Mouse (Mus musculus) fat pad, adult 2 months (tissue): ENCODE data around the gene Cadm2.

Experiments
- DNase-seq: peaks from one replicate; pipeline ENCODE4 v3.0.0-alpha.2; 2011; ENCODE audit warnings: low read depth, low spot score; ENCODE audit errors: extremely low read depth

The Cadm2 gene

GRCm38 (mm10) chr16:67175386-67175785, 445.3 kb downstream of the Cadm2 start:
- no peak for DNase-seq

DNA sequence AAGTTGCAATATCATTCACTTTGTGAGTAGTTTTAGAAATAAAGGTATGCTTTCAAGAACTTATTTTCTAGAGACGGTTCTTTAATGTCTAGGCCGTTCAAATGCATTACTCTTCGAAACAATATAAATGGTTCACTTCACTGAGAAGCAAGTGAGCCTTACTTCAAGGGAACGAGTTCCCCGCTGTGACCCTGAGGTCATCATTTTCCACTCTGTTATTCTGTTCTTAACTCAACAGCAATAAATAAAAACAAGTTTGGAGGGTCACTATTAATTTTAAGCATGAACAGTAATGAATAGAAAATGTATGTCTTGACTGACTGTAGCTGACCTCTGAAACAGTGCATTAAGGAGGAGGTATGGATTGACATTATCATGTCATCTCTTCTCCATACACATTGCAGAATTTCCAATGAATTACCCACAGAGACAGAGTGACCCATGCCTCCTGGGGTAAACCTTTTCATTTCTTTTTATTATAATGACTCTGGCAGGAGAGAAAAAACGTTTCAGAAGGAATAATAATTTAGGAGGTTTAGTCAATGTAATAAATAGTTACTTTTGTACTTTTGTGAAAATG, 458.4 kb downstream of the Cadm2 start:
- DNase-seq, result no peak

GRCm38 (mm10) chr16:67124811-67125210, 495.9 kb downstream of the Cadm2 start:
- no peak for DNase-seq

DNA sequence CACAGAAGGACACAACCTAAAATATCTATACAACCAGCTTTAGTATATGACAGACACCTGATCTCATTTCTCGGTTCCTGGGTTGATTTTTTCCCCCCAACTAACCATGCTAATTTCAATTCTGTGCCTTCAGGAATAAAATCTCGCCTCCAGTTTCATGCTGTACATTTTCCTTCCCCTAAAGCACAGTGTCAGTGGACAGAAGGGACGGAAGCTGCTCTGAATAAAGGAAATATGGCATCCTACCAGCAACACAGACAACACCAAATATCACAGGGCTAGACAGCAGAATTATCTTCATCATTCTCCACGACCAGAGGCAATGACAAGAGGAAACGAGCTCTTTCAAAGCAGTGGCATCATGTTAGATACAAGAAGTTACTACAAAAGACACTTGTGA, 498.2 kb downstream of the Cadm2 start:
- no peak for DNase-seq

DNA sequence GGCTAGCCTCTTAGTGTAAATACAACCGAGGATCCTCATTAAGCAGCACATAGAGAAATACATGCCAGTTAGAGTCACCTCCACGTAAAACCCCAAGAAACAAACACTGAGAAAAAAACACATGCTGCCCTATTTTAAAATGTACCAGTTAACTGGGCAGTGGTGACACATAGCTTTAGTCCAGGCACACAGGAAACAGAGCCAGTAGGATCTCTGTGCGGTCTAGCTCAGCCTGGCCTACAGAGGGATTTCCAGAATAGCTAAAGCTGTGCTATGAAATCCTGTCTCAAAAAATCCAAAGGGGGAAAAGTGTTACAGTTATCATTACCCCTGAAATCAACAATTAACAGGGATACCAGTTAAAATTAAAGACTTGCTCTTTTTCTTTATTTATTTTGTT, 498.9 kb downstream of the Cadm2 start:
- DNase-seq, result no peak

DNA sequence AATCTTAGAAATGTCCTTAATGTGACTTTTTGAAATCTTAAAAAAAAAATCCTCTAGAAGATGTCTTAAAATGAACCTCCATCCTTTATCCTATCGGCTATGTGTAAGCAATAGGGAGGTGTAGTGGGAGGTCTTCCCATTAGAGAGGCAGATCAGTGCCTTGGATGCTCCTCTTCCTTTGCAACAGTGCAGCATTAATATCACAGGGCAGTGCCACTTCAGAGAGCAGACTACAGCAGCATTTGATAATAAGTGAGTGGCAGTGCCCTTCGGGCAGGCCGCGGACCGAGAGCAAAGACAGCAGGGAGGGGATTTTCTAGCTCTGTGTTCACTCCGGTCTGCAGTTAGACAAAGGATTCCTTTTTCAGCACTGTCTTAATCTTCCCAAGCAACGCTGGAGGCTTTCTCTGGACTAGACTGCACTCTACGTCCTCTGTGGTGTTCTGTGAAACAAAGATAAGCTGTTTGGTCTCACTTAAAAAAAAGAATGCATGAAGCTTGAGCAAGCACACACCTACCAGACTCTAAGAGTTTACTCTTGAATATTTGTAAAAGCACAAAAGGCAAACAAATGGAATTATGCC, 514.1 kb downstream of the Cadm2 start:
- no peak for DNase-seq

DNA sequence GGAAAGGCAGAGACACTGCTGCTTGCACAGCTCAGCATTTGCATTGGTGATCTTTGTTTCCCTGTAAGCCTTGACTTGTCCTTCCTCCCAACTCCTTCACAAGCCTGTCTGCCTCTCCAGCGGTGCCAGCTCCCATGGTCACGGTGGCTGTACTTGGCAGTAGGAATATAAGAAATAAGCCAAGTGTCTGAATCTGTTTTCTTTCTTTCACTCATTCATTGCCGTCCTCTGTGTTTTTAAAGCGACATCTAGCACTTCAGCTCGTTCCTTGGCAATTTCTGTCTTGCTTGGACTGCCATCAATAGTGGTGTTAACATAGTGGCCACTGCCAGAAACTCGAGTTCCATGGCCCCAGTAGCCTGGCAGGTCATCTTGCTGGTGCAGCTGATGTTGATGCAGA, 524.0 kb downstream of the Cadm2 start:
- DNase-seq, result no peak

DNA sequence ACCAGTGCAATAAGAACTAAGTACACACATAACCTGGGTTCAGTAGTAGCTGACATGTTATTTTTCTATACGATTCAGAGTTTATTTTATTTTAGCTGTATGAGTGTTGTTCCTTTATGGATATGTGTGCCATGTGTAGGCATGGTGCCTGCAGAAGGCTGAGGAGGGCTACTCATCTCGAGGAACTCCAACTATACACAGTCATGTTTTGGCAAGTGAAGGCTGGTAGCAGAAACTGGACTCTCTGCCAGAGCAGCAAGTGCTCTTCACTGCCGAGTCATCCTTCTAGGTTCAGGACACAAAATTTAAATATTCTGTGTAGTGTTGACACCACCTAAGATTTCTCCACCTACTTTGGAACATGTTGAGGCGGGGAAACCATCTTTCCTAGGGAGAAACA, 524.8 kb downstream of the Cadm2 start:
- no peak for DNase-seq

- no peak for DNase-seq
These were observed 531.0 kb downstream of the Cadm2 start for GRCm38 (mm10) chr16:67089747-67090146.

DNA sequence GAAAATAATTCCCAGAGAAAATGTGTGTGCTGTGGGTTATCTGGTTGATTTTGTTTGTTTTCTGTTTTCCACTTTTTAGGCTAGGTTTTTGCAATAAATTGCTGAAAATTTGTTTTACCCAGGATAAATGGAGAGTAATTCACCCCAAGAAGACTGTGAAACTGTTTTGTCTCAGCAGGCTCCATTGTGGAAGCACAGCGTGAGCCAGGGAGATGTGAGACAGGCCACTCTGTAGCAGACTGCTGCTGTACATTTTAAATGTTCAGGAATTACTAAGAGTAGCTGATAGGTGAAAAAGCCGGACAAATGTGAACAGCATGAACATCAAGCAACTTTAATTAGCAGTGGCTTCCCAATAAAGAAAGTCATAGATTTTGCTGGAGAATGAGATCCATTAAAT, 541.4 kb downstream of the Cadm2 start:
- no peak for DNase-seq

DNA sequence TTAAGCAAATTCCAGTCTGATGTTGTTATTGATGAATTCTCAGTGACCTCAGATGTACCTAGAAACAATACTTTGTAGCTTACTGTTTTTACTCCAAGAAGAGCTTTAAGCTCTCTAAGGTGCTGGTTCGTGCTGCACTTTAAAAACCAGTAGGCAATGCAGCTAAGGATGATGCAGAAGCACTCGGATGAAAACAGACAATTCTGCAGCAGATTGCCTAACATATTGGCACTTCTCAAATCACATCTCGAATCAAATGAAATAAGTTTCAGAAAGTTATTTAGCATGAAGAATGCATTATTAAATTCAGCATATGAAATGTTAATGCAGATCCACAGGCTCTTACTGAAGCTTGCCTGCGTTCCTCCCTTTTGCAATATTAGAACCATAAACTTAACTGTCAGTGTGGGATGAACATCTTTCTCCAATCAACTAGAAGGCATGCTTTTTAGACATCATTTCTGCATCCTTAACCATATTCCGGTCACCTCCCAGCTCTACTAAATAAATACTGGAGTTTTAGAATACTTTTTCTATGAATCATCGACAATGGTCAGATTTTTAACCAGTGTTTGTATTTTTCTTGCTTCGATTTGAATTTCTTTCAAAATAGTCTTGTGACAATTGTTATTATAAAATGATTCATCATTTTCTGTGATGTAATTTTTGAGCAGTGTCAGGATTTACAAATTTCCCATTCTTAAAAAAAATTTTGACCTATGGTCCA, 544.4 kb downstream of the Cadm2 start:
- DNase-seq, result no peak

- DNase-seq, result no peak
These were observed 552.2 kb downstream of the Cadm2 start for GRCm38 (mm10) chr16:67068461-67068860.

DNA sequence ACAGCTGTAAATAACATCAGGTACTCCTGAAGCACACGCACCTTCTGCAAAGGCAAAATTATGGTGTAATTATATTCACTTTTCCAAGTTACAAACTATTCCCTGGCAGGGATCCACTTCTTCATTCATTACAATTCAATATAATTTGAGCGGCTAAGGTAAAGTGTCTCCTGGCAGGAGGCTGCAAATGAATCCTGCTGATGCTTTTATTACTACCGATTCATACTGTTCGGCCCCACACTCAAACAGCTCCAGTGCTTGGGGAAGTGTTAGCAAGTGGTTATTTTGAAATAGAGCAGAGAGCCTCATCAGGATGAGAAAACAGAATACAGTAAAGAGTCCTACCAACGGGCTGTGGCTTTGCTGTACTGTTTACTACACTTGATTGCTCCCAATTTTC, 589.8 kb downstream of the Cadm2 start:
- DNase-seq, result no peak

- DNase-seq, result no peak
These were observed 600.9 kb downstream of the Cadm2 start for GRCm38 (mm10) chr16:67019856-67020255.

GRCm38 (mm10) chr16:67017710-67018109, 603.0 kb downstream of the Cadm2 start:
- DNase-seq, result no peak

DNA sequence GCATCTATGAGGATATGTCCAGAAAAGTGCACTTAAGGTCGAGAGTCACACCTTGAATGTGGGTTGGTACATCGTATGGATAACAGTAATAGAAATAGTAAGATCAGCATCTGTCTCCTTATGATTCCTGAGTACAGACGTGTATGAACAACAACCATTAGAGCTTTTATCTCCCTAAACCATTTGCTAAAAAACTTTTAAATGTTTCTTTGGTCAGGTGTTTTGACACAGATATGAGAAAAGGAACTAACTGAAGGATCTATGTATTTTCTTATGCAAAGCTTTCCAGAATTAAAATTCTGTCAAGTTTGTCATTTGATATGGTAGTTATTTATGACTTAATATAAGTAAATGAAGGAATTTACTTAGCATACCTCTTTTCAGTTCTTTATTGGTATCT, 617.5 kb downstream of the Cadm2 start:
- no peak for DNase-seq

- no peak for DNase-seq
These were observed 619.0 kb downstream of the Cadm2 start for GRCm38 (mm10) chr16:67001707-67002106.

- DNase-seq, result no peak
These were observed 623.2 kb downstream of the Cadm2 start for GRCm38 (mm10) chr16:66997461-66997860.

- DNase-seq, result no peak
These were observed 633.0 kb downstream of the Cadm2 start for GRCm38 (mm10) chr16:66987741-66988140.

- no peak for DNase-seq
These were observed 633.8 kb downstream of the Cadm2 start for GRCm38 (mm10) chr16:66986879-66987278.

DNA sequence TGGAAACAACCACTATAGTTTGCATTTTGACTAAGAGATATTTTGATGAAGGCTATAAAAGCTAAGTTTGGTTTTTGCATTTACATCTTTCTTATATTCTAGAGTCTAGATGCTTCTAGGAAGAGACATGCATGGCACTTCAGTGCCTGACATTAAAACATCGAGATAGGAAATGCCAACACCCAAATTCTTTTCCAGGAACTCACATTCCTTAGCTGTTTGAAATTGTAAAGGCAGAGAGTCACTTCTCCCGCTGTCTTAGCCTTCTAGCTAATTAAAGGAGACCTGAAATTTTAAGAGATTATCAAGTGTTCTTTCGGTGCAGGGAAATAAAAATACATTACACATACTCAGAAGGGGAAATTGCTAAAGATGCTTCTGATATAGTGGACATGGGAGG, 649.8 kb downstream of the Cadm2 start:
- no peak for DNase-seq

GRCm38 (mm10) chr16:66969520-66970144, 651.1 kb downstream of the Cadm2 start:
- DNase-seq, result no peak
